Mouse (Mus musculus) central nervous system, embryonic 11.5 days (tissue): ENCODE results near the gene Adgrl1. TPM values are rescaled to one million over a fixed set of nuclear protein-coding genes. Genes with fewer than 3 reads are reported as not detected.

Experiments used
- polyA plus RNA-seq: library from polyadenylated mRNA; depleted of rRNA; stranded (reverse); fragments of >200 nt; gene quantifications from 2 replicates; pipeline ENCODE4 v1.2.3, GENCODE M21; 2012; rRNA removed

Gene Adgrl1
- 92.0 and 127 TPM in 2 replicates for polyA plus RNA-seq

GRCm38 (mm10) chr8:83899363-83900252, at the start of gene Adgrl1:
Adgrl1 (plus strand) TSS chr8:83900105.

DNA sequence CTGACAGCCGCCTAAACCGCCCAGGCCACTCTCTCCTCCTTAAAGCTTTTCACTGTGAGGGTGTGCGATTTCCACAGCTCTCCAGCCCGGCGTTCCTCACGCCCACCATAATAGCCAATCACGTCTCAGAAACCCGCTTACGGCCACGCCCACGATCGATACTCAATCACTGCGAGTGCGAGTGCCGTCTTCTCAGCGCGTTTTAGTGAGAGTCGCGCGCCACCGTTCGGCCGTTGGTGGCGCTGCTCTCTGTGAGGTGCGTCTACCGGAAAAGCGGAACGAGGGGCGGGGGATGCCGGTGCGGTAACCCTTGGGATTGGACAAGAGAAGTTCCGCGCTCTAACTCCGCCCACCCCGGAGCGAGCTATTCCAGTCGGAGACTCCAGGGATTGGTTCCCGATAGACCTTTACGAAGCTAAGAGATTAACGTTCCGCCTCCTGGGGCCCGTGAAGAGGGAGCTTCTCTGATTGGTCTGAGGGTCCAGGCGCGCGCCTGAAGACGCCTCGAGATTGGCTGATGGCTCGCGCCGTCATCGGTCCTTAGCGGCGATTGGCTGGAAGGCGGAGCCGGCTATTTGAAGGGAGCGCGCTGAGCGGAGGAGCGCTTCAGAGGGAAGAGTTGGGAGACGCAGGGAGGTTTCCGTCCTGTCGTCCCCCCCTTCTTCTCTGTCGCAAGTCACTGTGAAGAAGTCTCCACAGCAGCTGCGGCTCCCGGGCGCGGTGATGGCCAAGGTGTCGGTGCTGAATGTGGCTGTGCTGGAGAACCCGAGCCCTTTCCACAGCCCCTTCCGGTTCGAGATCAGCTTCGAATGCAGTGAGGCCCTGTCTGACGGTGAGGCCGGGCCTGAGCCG, 55.4 kb downstream of the Adgrl1 start, which contains the start of the genes Gm10644 and Asf1b:
Gene Gm10644, minus strand, starts transcription at position 100 of the 852 bp plus-strand sequence.
Gene Asf1b, plus strand, starts transcription at position 402 of the 852 bp plus-strand sequence.

GRCm38 (mm10) chr8:83972150-83973120, 72.5 kb downstream of the Adgrl1 start, which contains the start of gene Prkaca:
Prkaca (plus strand) TSS chr8:83972993.

Other genes starting within 250 kb of the Adgrl1 start
- 100 and 131 TPM in 2 replicates for gene Gipc1, start 247.4 kb upstream of the Adgrl1 start, polyA plus RNA-seq
- gene Ptger1, start 233.4 kb upstream of the Adgrl1 start, polyA plus RNA-seq, result 0.71 and 0.99 TPM in 2 replicates
- 41.9 and 54.5 TPM in 2 replicates for gene Pkn1, start 200.9 kb upstream of the Adgrl1 start, polyA plus RNA-seq
- gene Ddx39, start 184.9 kb upstream of the Adgrl1 start, polyA plus RNA-seq, result 134 and 140 TPM in 2 replicates
- 15.5 and 29.8 TPM in 2 replicates for gene Adgre5, start 158.8 kb upstream of the Adgrl1 start, polyA plus RNA-seq
- 0.47 and 0.55 TPM in 2 replicates for gene Gm10644, start 55.1 kb downstream of the Adgrl1 start, polyA plus RNA-seq
- 66.3 and 80.1 TPM in 2 replicates for gene Asf1b, start 55.4 kb downstream of the Adgrl1 start, polyA plus RNA-seq
- gene Prkaca, start 72.9 kb downstream of the Adgrl1 start, polyA plus RNA-seq, result 85.5 and 107 TPM in 2 replicates
- 74.9 and 84.6 TPM in 2 replicates for gene Samd1, start 97.6 kb downstream of the Adgrl1 start, polyA plus RNA-seq
- gene 1700067K01Rik, start 101.4 kb downstream of the Adgrl1 start, polyA plus RNA-seq, result 0.81 and 1.1 TPM in 2 replicates
- gene 2210011C24Rik, start 112.1 kb downstream of the Adgrl1 start, polyA plus RNA-seq, result 0.10 and 0.12 TPM in 2 replicates
- 6.2 and 10.8 TPM in 2 replicates for gene Palm3, start 121.4 kb downstream of the Adgrl1 start, polyA plus RNA-seq
- gene Il27ra, start 142.5 kb downstream of the Adgrl1 start, polyA plus RNA-seq, result 0.37 and 0.45 TPM in 2 replicates
- not detected in 2 replicates for gene Rln3, start 144.9 kb downstream of the Adgrl1 start, polyA plus RNA-seq
- 2.5 and 2.7 TPM in 2 replicates for gene Gm10643, start 165.0 kb downstream of the Adgrl1 start, polyA plus RNA-seq
- gene Rfx1, start 166.7 kb downstream of the Adgrl1 start, polyA plus RNA-seq, result 20.2 and 26.5 TPM in 2 replicates
- 65.4 and 90.4 TPM in 2 replicates for gene Dcaf15, start 204.7 kb downstream of the Adgrl1 start, polyA plus RNA-seq
- 0.07 and 0.32 TPM in 2 replicates for gene Podnl1, start 225.9 kb downstream of the Adgrl1 start, polyA plus RNA-seq
- 16.2 and 18.8 TPM in 2 replicates for gene Cc2d1a, start 247.8 kb downstream of the Adgrl1 start, polyA plus RNA-seq
- 1.4 and 1.6 TPM in 2 replicates for gene 4930432K21Rik, start 247.9 kb downstream of the Adgrl1 start, polyA plus RNA-seq